Mouse (Mus musculus): ENCODE measurements around the gene Trpv5.

DNA sequence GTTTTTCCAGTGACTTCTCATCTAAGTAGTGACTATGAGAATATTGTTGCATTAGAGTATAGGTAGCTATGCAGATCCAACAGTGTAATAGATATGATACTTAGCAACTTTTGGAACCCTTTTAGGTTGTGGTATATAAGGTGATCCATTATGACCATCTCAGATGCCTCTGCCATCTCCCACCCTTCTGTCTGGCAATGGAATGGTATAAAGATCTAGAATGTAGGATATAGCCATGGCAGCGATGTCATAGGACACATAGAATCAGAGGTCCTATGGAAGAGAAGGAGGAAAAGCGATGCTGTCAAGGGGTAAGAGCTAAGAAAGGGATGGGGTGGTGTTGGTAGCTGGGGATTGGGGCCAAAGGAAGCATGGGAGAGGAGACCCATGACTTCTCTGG lies 3.6 kb upstream of the Trpv5 start, which contains the start of gene Llcfc1:
- TF ChIP-seq CTCF (IDR thresholded peaks at IDR 0.05; ENCODE audit: low read depth) (no peak), EP300 (optimal IDR thresholded peaks at IDR 0.05) (no peak)
